Mouse (Mus musculus): ENCODE measurements around the gene Trpv1. TPM values are rescaled to one million over a fixed set of nuclear protein-coding genes. Genes with fewer than 3 reads are reported as not detected.

The Trpv1 gene
- polyA plus RNA-seq (2015; fragmentation: Illumina TruSeq; extraction: RNeasy Lipid Tissue Mini Kit (QIAGEN cat#74804); ENCODE audit: low read depth, low replicate concordance): 0.21 TPM

GRCm38 (mm10) chr11:73233992-73234391, at the start of gene Trpv1:
Trpv1 (plus strand) TSS chr11:73234292.

GRCm38 (mm10) chr11:73198603-73199229, 35.4 kb upstream of the Trpv1 start, which contains the start of gene Ctns:
Ctns (minus strand) TSS chr11:73199042.

GRCm38 (mm10) chr11:73199230-73199712, 34.8 kb upstream of the Trpv1 start, which contains the start of gene Shpk:
Shpk (plus strand) TSS chr11:73199460.

GRCm38 (mm10) chr11:73267267-73267666, 33.2 kb downstream of the Trpv1 start, which contains the start of gene Trpv3:
Trpv3 (plus strand) TSS chr11:73267388.

Other genes with a start within 250 kb of the Trpv1 start
- gene P2rx1, start 235.2 kb upstream of the Trpv1 start, polyA plus RNA-seq (2015; fragmentation: Illumina TruSeq; extraction: RNeasy Lipid Tissue Mini Kit (QIAGEN cat#74804); ENCODE audit: low read depth, low replicate concordance): 0.18 TPM
- 90.5 TPM for gene Camkk1, start 215.3 kb upstream of the Trpv1 start, polyA plus RNA-seq (2015; fragmentation: Illumina TruSeq; extraction: RNeasy Lipid Tissue Mini Kit (QIAGEN cat#74804); ENCODE audit: low read depth, low replicate concordance)
- gene Ncbp3, start 186.5 kb upstream of the Trpv1 start, polyA plus RNA-seq (2015; fragmentation: Illumina TruSeq; extraction: RNeasy Lipid Tissue Mini Kit (QIAGEN cat#74804); ENCODE audit: low read depth, low replicate concordance): 4.7 TPM
- 0.22 TPM for gene Itgae, start 143.7 kb upstream of the Trpv1 start, polyA plus RNA-seq (2015; fragmentation: Illumina TruSeq; extraction: RNeasy Lipid Tissue Mini Kit (QIAGEN cat#74804); ENCODE audit: low read depth, low replicate concordance)
- gene Haspin, start 96.0 kb upstream of the Trpv1 start, polyA plus RNA-seq (2015; fragmentation: Illumina TruSeq; extraction: RNeasy Lipid Tissue Mini Kit (QIAGEN cat#74804); ENCODE audit: low read depth, low replicate concordance): 0.15 TPM
- gene P2rx5, start 73.9 kb upstream of the Trpv1 start, polyA plus RNA-seq (2015; fragmentation: Illumina TruSeq; extraction: RNeasy Lipid Tissue Mini Kit (QIAGEN cat#74804); ENCODE audit: low read depth, low replicate concordance): 1.4 TPM
- gene Emc6, start 57.3 kb upstream of the Trpv1 start, polyA plus RNA-seq (2015; fragmentation: Illumina TruSeq; extraction: RNeasy Lipid Tissue Mini Kit (QIAGEN cat#74804); ENCODE audit: low read depth, low replicate concordance): 66.8 TPM
- 17.3 TPM for gene Tax1bp3, start 57.2 kb upstream of the Trpv1 start, polyA plus RNA-seq (2015; fragmentation: Illumina TruSeq; extraction: RNeasy Lipid Tissue Mini Kit (QIAGEN cat#74804); ENCODE audit: low read depth, low replicate concordance)
- 14.1 TPM for gene Ctns, start 35.2 kb upstream of the Trpv1 start, polyA plus RNA-seq (2015; fragmentation: Illumina TruSeq; extraction: RNeasy Lipid Tissue Mini Kit (QIAGEN cat#74804); ENCODE audit: low read depth, low replicate concordance)
- 3.3 TPM for gene Shpk, start 34.8 kb upstream of the Trpv1 start, polyA plus RNA-seq (2015; fragmentation: Illumina TruSeq; extraction: RNeasy Lipid Tissue Mini Kit (QIAGEN cat#74804); ENCODE audit: low read depth, low replicate concordance)
- 0.49 TPM for gene Trpv3, start 33.1 kb downstream of the Trpv1 start, polyA plus RNA-seq (2015; fragmentation: Illumina TruSeq; extraction: RNeasy Lipid Tissue Mini Kit (QIAGEN cat#74804); ENCODE audit: low read depth, low replicate concordance)
- 53.5 TPM for gene Aspa, start 95.3 kb downstream of the Trpv1 start, polyA plus RNA-seq (2015; fragmentation: Illumina TruSeq; extraction: RNeasy Lipid Tissue Mini Kit (QIAGEN cat#74804); ENCODE audit: low read depth, low replicate concordance)
- gene Gm49340, start 95.4 kb downstream of the Trpv1 start, polyA plus RNA-seq (2015; fragmentation: Illumina TruSeq; extraction: RNeasy Lipid Tissue Mini Kit (QIAGEN cat#74804); ENCODE audit: low read depth, low replicate concordance): not detected
- not detected for gene Spata22, start 95.4 kb downstream of the Trpv1 start, polyA plus RNA-seq (2015; fragmentation: Illumina TruSeq; extraction: RNeasy Lipid Tissue Mini Kit (QIAGEN cat#74804); ENCODE audit: low read depth, low replicate concordance)
- not detected for gene Olfr20, start 116.5 kb downstream of the Trpv1 start, polyA plus RNA-seq (2015; fragmentation: Illumina TruSeq; extraction: RNeasy Lipid Tissue Mini Kit (QIAGEN cat#74804); ENCODE audit: low read depth, low replicate concordance)
- not detected for gene Olfr376, start 137.0 kb downstream of the Trpv1 start, polyA plus RNA-seq (2015; fragmentation: Illumina TruSeq; extraction: RNeasy Lipid Tissue Mini Kit (QIAGEN cat#74804); ENCODE audit: low read depth, low replicate concordance)
- not detected for gene Olfr1, start 165.3 kb downstream of the Trpv1 start, polyA plus RNA-seq (2015; fragmentation: Illumina TruSeq; extraction: RNeasy Lipid Tissue Mini Kit (QIAGEN cat#74804); ENCODE audit: low read depth, low replicate concordance)
- gene Olfr378, start 194.2 kb downstream of the Trpv1 start, polyA plus RNA-seq (2015; fragmentation: Illumina TruSeq; extraction: RNeasy Lipid Tissue Mini Kit (QIAGEN cat#74804); ENCODE audit: low read depth, low replicate concordance): not detected
- gene Olfr380, start 223.2 kb downstream of the Trpv1 start, polyA plus RNA-seq (2015; fragmentation: Illumina TruSeq; extraction: RNeasy Lipid Tissue Mini Kit (QIAGEN cat#74804); ENCODE audit: low read depth, low replicate concordance): not detected